Mouse (Mus musculus) cerebellum, postnatal 25 days (tissue): Measurements from ENCODE around the gene Atxn7l1.
A peak's percentile ranks its signal among the peaks of the same experiment; 100 is the strongest.

ENCODE experiments used
- DNase-seq, 2 experiments: peaks; one replicate each; pipeline ENCODE4 v3.0.0; 2021; ENCODE audit warnings: mixed read lengths in 2 of 2

The Atxn7l1 gene

GRCm38 (mm10) chr12:33147497-33148267 is at the start of gene Atxn7l1:
Gene Atxn7l1, plus strand, starts transcription at chr12:33147693.
- peak; percentile 95 to 97 for DNase-seq

DNA sequence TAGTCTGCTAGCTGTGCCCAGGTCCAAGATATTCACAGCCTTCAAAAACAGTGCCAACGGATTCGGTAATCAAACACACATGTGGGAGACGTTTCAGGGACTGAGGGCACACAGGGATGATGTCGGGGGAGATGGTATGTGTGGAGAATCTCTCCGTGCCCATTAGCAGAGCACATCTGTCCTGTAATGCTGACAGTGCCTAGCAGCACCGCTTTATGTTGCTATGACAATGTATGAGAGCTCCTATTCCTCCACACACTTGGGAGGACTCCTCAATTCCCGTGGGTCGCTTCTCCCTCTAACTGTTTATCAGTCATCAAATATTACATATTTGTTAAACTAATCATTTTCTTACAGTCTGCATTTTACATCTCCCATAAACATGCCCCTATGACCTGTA is 45.9 kb upstream of the Atxn7l1 start:
- DNase-seq = no peak

GRCm38 (mm10) chr12:33102342-33103115 is 45.0 kb upstream of the Atxn7l1 start:
- no peak for DNase-seq

DNA sequence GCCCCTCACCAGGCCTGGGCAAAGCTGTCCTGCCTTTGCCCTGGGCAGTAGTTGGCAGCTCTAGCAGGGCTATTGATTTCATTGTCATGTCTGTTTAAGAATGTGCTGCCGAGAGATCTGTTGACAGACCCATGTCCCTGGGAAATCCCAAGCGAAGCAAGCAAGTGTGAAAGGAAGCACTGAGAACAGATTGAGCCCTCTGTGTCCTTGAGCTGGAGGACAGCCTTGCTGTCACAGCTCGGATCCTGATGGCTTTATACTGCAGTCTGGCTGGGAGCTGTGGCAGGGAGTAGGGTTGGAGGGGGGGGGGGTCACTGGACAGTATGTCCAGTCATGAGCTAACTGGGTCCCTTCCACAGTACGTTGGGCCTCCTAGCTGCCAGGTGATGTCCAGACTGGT is 41.8 kb upstream of the Atxn7l1 start:
- DNase-seq = no peak

GRCm38 (mm10) chr12:33106438-33107167 is 40.9 kb upstream of the Atxn7l1 start:
- DNase-seq = no peak

- peak in 1 of 2 experiments; percentile 21 for DNase-seq
These were observed 38.0 kb upstream of the Atxn7l1 start for GRCm38 (mm10) chr12:33109531-33109930.

GRCm38 (mm10) chr12:33110894-33111471 is 36.5 kb upstream of the Atxn7l1 start:
- DNase-seq = no peak

DNA sequence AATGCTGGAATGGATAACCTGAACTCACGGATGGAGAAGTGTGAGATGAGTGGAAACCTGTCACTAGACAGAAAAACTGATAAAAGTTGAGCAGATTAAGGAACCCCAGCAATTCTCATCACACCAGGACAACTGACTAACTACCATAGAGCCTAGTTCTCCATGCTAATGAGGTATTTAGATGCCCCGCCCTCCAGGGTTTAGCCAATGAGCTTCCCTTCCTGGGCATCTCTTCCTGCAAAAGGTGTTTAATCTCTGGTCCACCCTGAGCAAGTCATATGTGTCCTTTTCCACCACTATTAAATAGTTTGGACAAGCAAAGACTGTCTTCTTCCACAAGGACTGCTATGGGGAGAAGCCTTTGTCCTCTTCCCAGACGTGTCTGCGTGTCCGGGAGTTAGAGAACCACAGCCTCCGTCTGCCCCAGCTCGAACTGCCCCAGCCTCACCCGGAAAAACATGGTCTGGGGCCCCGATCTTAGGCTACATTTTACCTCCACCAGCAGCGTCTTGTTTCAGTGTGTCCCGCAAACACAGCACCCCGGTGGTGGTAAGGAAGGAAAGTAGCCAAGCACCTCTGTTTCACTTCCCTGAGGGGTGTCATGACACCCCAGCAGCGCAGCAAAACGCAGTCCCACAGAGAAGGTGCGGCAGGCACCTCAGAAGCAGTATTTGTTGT is 28.7 kb upstream of the Atxn7l1 start:
- DNase-seq = no peak

DNA sequence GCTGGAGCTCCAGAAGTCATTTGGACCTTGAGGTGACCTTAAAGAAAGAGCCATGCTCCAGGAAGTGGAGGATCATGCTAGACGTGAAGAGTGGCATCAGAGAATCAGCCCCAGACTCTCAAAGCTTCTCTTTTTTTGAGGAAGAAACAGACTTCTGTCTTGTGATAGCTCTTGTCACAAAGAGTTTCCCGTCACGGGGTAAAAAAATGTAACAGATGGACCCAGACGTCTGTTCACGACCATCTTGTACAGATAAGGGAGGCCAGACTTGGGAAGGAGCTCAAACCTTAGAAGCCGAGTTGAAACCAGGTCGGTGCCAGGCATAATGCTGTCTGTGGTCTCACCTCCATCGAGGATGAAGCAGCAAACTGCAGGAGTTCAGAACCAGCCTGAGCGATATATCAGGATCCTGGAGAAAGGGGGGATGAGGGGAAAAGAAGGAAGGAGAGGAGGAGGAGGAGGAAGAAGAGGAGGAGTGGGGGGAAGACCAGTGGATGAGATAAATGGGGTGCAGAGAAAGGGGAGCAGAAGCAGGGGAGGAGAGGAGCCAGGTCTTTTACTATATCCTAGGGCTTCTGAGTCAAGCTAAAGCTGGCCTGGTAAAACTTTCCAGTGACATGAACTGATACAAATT is 21.8 kb upstream of the Atxn7l1 start:
- no peak for DNase-seq

- no peak for DNase-seq
These were observed 21.2 kb upstream of the Atxn7l1 start for GRCm38 (mm10) chr12:33126243-33126642.

DNA sequence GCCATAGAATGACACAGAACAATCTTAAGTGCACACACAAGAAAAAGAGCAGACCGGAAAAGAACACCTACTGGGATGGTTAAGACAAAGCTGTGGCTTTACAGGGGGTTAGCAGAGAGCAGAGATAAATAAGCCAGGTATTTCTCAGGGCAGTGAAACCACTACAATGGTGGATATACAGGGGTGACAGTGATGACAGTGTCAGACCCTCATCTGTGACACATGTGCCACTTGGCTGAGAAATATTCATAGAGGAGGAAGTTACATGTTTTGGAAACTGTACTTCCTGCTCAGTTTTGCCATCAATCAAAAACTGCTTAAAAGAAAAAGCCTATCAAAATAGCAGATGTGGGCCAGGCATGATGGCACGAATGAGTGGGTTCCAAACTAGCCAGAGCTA is 19.4 kb upstream of the Atxn7l1 start:
- no peak for DNase-seq

GRCm38 (mm10) chr12:33128702-33129101 is 18.8 kb upstream of the Atxn7l1 start:
- DNase-seq = no peak

- DNase-seq = no peak
These were observed 18.1 kb upstream of the Atxn7l1 start for GRCm38 (mm10) chr12:33129410-33129809.

DNA sequence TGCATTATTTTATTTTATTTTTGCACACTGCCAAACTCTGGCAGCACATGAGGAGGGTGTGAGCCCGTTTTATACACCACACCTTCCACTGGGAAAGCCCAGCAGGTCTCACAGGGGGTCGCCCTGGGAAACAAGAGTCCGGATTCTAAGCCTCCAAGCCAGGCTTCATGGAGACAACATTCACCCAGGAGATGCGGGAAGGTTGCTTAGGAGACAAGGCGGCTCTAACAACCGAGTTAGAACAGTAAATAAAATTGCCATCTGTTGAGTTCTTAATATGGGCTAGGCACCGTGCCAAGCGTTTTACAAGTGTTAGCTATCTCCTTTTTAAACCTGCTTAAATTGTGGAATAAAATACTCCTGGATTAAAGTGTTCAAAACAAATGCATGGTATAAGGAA is 17.1 kb upstream of the Atxn7l1 start:
- no peak for DNase-seq

DNA sequence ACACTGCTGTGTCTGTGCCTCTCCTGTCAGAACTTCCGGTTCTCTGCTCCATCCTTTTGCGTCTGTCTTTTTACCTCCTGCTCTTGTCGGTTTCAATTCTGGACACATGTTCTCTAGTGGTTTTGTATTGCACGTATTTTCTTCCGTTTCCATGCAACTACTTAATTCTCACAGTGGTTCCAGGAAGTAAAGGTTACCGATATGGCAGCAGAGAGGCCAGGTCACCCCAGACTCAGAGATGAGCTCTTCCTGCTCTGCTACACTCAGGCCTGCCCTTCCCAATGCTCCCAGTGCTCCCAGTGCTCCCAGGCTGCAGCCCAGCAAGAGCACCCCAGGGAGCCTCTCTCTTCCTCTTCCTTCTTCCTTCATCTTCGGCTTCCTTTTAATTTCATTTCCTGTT is 15.7 kb upstream of the Atxn7l1 start:
- DNase-seq = no peak

GRCm38 (mm10) chr12:33137857-33138256 is 9.6 kb upstream of the Atxn7l1 start:
- DNase-seq = no peak

DNA sequence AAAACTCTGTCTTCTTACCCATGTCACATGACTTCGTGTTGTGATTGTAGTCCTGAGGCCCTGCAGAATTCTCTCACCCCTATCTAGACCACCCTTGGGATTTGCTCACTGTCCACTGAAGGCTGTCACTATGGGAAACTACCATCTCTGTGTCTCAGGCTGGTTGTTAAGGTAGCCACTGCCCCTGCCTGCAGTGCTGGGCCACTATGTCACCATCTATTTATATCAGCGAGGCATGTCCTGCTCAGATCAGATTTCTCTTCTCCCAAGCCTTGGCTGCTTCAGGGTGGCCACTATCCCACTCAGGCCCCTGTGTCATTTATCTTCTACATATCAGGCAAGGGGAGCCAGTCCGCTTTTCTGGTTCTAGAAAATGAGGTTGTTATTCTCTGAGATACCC is 8.4 kb upstream of the Atxn7l1 start:
- DNase-seq = no peak

DNA sequence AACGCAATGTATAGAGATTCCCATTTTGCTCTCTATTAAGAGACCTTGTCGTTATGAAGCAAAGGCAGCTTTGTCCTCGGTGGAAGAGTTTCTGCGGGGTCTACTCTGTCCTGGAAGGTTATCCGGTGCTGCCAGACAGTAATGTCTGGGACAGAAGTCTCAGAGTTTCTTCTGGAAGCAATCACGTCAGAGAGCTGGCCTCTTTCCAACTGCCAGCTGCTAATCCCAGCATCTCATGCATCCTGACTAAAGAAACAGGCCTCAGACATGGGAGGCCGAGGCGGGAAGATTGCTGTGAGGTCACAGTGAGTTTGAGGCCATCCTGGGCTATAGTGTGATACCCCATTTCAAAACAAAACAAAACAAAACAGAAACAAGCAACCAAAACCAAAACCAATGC is 3.0 kb upstream of the Atxn7l1 start:
- DNase-seq = no peak

DNA sequence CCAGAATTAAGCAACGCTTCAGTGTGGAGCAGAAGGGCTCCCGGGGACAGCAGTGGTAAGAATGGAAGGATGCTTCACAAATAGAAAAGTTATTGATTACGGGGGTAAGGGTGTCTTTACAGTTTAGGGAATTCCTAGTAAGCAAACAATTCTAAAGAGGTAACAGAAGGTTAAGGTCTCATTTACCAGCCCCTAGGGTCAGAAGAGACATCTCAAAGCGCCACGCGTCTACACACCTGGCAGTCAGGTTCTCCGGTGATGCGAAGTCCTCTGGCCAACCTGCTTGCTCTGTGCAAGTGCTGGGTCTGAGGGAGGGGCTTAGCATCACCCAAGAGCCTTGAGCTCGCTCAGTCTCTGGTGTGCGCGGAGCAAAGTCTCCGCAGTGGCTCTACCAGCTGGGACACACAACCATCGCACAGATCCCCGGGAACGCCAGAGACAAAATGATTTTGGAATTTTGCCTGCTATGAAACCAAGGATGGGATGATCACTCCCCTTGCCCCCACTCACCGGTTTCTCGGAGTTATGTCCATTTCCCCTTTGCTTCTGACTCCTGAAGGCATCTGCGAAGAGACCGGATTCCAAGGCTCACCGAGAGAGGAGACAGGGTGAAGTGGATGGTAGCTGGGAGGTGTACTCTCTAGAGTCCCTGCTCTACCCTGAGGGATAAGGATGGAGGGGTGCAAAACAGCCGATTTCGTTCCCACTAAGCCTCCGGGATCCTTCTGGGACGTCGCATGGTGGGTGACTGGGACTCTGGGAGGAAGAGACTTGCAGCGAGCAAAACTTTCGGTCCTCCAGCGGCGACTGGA is 665 bp upstream of the Atxn7l1 start:
- no peak for DNase-seq

GRCm38 (mm10) chr12:33149544-33150190 is 2.2 kb downstream of the Atxn7l1 start:
- no peak for DNase-seq

DNA sequence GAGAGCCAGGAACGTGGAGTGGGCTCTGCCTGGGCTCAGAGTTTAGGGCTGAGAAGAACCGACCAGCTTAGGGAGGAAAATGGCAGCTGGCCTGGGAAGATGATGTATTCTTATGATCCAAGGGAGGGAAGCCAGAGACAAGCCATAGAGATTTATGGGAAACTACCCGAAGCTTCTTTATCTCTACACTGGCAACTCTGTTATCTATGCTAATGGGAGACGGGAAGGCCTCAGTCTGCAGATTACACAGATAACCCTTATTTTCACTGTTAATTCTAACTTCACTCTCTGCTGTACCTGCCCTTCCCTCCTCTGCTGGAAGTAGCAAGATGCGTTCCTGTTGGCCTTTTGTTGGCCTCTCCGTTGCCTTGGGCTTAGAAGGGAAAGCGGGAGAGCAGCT is 5.6 kb downstream of the Atxn7l1 start:
- DNase-seq = no peak
